20 mouse cellular contexts compared by ENCODE assay signal in the genomic region with DNA sequence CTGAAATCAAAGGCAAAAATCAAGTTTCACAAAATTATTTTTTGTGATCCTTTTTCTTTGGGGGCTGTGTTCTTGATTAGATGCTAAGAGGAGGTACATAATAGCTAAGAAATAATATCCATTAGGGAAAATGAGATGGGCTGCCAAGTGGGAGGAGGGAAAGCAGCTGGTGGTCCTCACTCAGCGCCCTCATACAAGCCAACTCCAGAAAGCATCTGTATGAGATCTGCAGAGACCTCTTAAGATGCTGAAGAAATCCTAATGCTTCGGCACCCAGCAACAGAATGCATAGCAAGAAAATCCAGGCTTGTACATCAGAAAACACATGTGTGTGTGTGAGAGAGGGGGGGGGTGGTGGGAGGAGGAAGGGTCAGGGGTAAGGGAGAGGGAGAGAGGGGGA. TPM values are rescaled to one million over a fixed set of nuclear protein-coding genes. Genes with fewer than 3 reads are reported as not detected.
DNase-seq lines count a peak whose midpoint lies in the region; ATAC-seq lines count a peak whose summit lies in the region.
"Had no signal": no experiment of that assay in that cellular context is flagged by ENCODE, and none has a peak within 500 bp of the region (broad histone marks: within the 10 kb centered on the region; RNA-seq: fewer than 3 reads in every experiment).

No protein-coding gene starts in this region.

- ATAC-seq in monocyte, adult 5-6 weeks (replicated peaks; ENCODE audit: insufficient number of reproducible peaks, low FRiP score, low TSS enrichment, poor library complexity, severe bottlenecking) = no peak
- ATAC-seq: forebrain, embryonic 16.5 days; intestine, postnatal 0 days; midbrain, embryonic 16.5 days had no signal

- intact Hi-C loops in heart, postnatal 25 days (cut with DNase I) = no loop called here

- peak; percentile 9 for DNase-seq in heart, adult 8-10 months (ENCODE audit: low spot score)
- no peak for DNase-seq in heart, postnatal 25 days (ENCODE audit: low spot score)
- DNase-seq in heart, postnatal 4 days = peak; percentile 20
- peak; percentile 59 for DNase-seq in lung, postnatal 10 days
- DNase-seq in layer of hippocampus, adult 8-10 months (ENCODE audit: low spot score in 2 of 2) = no peak
- no peak for DNase-seq in urinary bladder, postnatal 10 days (ENCODE audit: low spot score)
- DNase-seq: adrenal gland, postnatal 25 days; cerebellum, adult 11-12 months; cerebellum, adult 9-11 months; gastrocnemius, adult 2 months; gastrocnemius, postnatal 36 days; kidney, postnatal 14 days; right cerebral cortex, adult 18-20 months; thymus, postnatal 4 days had no signal

RNA-seq across cellular contexts. Expression of a gene that starts 58.8 kb away (rescaled TPM):
- under 1 TPM; 0.06 to 0.28 (median 0.22) TPM for total RNA-seq in heart, adult 8-10 months (2022)
- under 1 TPM; 0.47 to 0.95 TPM for total RNA-seq in heart, postnatal 25 days (2021)
- 1 to 10 TPM in 1 of 2 experiments, under 1 TPM in 1; 0.99 to 1.2 TPM for total RNA-seq in heart, postnatal 4 days (2021)
- 100 to 1,000 TPM; 597 to 781 (median 683) TPM for total RNA-seq in layer of hippocampus, adult 8-10 months (2022)
- not detected in 3 replicates for total RNA-seq in monocyte, adult 5-6 weeks (2017)
- total RNA-seq: hematopoietic stem cell, adult 5-6 weeks; megakaryocyte, adult 5-6 weeks had no signal

Comparison
In these comparisons a context has a peak if more than half of its experiments do, and no peak if none do; other contexts are left out.
1. DNase-seq: peak in heart, adult 8-10 months (single experiment), heart, postnatal 4 days (single experiment) and lung, postnatal 10 days (single experiment); none in heart, postnatal 25 days (single experiment), layer of hippocampus, adult 8-10 months (0 of 2) and urinary bladder, postnatal 10 days (single experiment).
2. RNA of a gene that starts 58.8 kb away (total RNA-seq): 597 to 781 TPM in layer of hippocampus, adult 8-10 months; 0.99 to 1.2 TPM in heart, postnatal 4 days, 0.47 to 0.95 TPM in heart, postnatal 25 days, 0.06 to 0.28 TPM in heart, adult 8-10 months and not detected in monocyte, adult 5-6 weeks; every median in the first group is over 100 times any median in the second.